Mouse (Mus musculus): ENCODE data around the gene Fndc7.

GRCm38 (mm10) chr3:108885686-108886530, 3.9 kb downstream of the Fndc7 start:
- no peak for TF ChIP-seq POLR2A (IDR thresholded peaks at IDR 0.05; ENCODE audit: extremely low read depth, insufficient read depth, low read length)
- TF ChIP-seq CTCF (IDR thresholded peaks at IDR 0.05; ENCODE audit: extremely low read depth, insufficient read depth, low read length): no peak

Data from cortical plate, adult 2 months (tissue).